8 mouse cellular contexts compared by ENCODE assay signal in genomic region chr1:75456746-75457564, GRCm38 (mm10). TPM values are rescaled to one million over a fixed set of nuclear protein-coding genes. Genes with fewer than 3 reads are reported as not detected.
DNase-seq lines count a peak whose midpoint lies in the region; ATAC-seq and TF ChIP-seq lines count a peak whose summit lies in the region.

No protein-coding gene starts in this region.

- H3K27ac ChIP-seq in hindbrain, embryonic 10.5 days, result peak overlapping the region; percentile 85
- H3K27ac ChIP-seq in hindbrain, embryonic 16.5 days (ENCODE audit: low read depth, low read length), result no peak overlapping the region
- H3K27ac ChIP-seq in MEL (ENCODE audit: control insufficient read depth, low read depth, low read length), result no peak overlapping the region
- 0 out of 2 replicates have a peak overlapping the region, but pooled peaks have one; percentile 28 for H3K27ac ChIP-seq in forebrain, embryonic 14.5 days (ENCODE audit: low read depth, low read length)
- H3K27ac ChIP-seq in midbrain, embryonic 15.5 days, result peak overlapping the region; percentile 76

- H3K79me2 ChIP-seq in MEL (ENCODE audit: control insufficient read depth, insufficient read depth, low read length, poor library complexity), result no peaks in the 10 kb centered on the region

- peak; percentile 47 for DNase-seq in hindbrain, embryonic 10.5 days (ENCODE audit: low spot score)
- DNase-seq in MEL (ENCODE audit: low read depth, low spot score), result peak; percentile 47
- DNase-seq in forebrain, embryonic 14.5 days (ENCODE audit: low spot score), result no peak
- DNase-seq in gastrocnemius, postnatal 14 days, result no peak
- no peak for DNase-seq in adrenal gland, postnatal 25 days
- no peak for DNase-seq in thymus, postnatal 14 days

- H3K4me1 ChIP-seq in hindbrain, embryonic 10.5 days (replicated peaks), result peaks cover 73% of the 10 kb centered on the region
- peaks cover 28% of the 10 kb centered on the region for H3K4me1 ChIP-seq in hindbrain, embryonic 16.5 days (ENCODE audit: control insufficient read depth, insufficient read depth, low read depth, low read length)
- peaks cover 0 to 2% of the 10 kb centered on the region in 2 experiments; a peak in 2 of 4 replicates for H3K4me1 ChIP-seq in MEL (ENCODE audit: control insufficient read depth in 1 of 2, insufficient read depth in 2 of 2, low read length in 2 of 2)
- H3K4me1 ChIP-seq in forebrain, embryonic 14.5 days (ENCODE audit: control insufficient read depth, insufficient read depth, low read length), result peaks cover 18% of the 10 kb centered on the region
- H3K4me1 ChIP-seq in midbrain, embryonic 15.5 days, result peaks cover 45% of the 10 kb centered on the region

- peak; percentile 67 to 82 (median 69) for TF ChIP-seq CTCF in MEL (IDR thresholded peaks at IDR 0.05 in 2 of 3, conservative IDR thresholded peaks at IDR 0.05 in 1 of 3; ENCODE audit: control insufficient read depth in 1 of 3, insufficient read depth in 1 of 3, low read depth in 2 of 3, low read length in 3 of 3, poor library complexity in 1 of 3, severe bottlenecking in 1 of 3)

- no peaks in the 10 kb centered on the region for H3K9me3 ChIP-seq in hindbrain, embryonic 10.5 days
- no peaks in the 10 kb centered on the region for H3K9me3 ChIP-seq in hindbrain, embryonic 16.5 days (ENCODE audit: control insufficient read depth, low read length)
- no peaks in the 10 kb centered on the region for H3K9me3 ChIP-seq in MEL (replicated peaks; ENCODE audit: insufficient read depth, low read length)
- no peaks in the 10 kb centered on the region for H3K9me3 ChIP-seq in forebrain, embryonic 14.5 days (replicated peaks; ENCODE audit: control insufficient read depth, low read length)
- no peaks in the 10 kb centered on the region for H3K9me3 ChIP-seq in midbrain, embryonic 15.5 days

- H3K4me2 ChIP-seq in hindbrain, embryonic 16.5 days (ENCODE audit: low read length), result no peak overlapping the region
- no peak overlapping the region for H3K4me2 ChIP-seq in forebrain, embryonic 14.5 days (ENCODE audit: low read length)
- H3K4me2 ChIP-seq in midbrain, embryonic 15.5 days, result peak overlapping the region; percentile 52; the same call in 1 of the 2 replicates

- H3K9ac ChIP-seq in hindbrain, embryonic 16.5 days (ENCODE audit: low read depth, low read length), result no peak overlapping the region; the same call in 1 of the 2 replicates
- H3K9ac ChIP-seq in MEL (ENCODE audit: control insufficient read depth, low read depth, low read length, poor library complexity, severe bottlenecking), result no peak overlapping the region
- peak overlapping the region; percentile 14; the same call in 1 of the 2 replicates for H3K9ac ChIP-seq in forebrain, embryonic 14.5 days (ENCODE audit: low read length)
- H3K9ac ChIP-seq in midbrain, embryonic 15.5 days, result no peak overlapping the region

- TF ChIP-seq POLR2A in MEL (IDR thresholded peaks at IDR 0.05; ENCODE audit: control insufficient read depth in 1 of 2, insufficient read depth in 1 of 2, low read depth in 1 of 2, low read length in 2 of 2, poor library complexity in 1 of 2), result no peak

- WGBS in hindbrain, embryonic 10.5 days, result 7% methylated on average over 14 of the region's 14 CpGs
- WGBS in hindbrain, embryonic 16.5 days, result 9% methylated on average over 13 of the region's 14 CpGs
- WGBS in forebrain, embryonic 14.5 days, result 5% methylated on average over 14 of the region's 14 CpGs
- 7% methylated on average over 14 of the region's 14 CpGs for WGBS in midbrain, embryonic 15.5 days

- ATAC-seq in hindbrain, embryonic 16.5 days, result no peak
- no peak for ATAC-seq in forebrain, embryonic 14.5 days
- peak; percentile 3; the same call in 1 of the 2 replicates for ATAC-seq in midbrain, embryonic 15.5 days (replicated peaks)

- peak overlapping the region; percentile 49; the same call in 1 of the 2 replicates for H3K4me3 ChIP-seq in hindbrain, embryonic 10.5 days
- H3K4me3 ChIP-seq in hindbrain, embryonic 16.5 days (ENCODE audit: low read length), result no peak overlapping the region
- H3K4me3 ChIP-seq in MEL (ENCODE audit: control insufficient read depth in 1 of 2, insufficient read depth in 1 of 2, low read depth in 2 of 2, low read length in 2 of 2), result no peak overlapping the region
- H3K4me3 ChIP-seq in forebrain, embryonic 14.5 days (ENCODE audit: low read depth, low read length), result no peak overlapping the region
- no peak overlapping the region for H3K4me3 ChIP-seq in midbrain, embryonic 15.5 days

- TF ChIP-seq RAD21 in MEL (IDR thresholded peaks at IDR 0.05; ENCODE audit: low read depth, low read length), result peak; percentile 9

- TF ChIP-seq EP300 in MEL (IDR thresholded peaks at IDR 0.05; ENCODE audit: low read depth in 1 of 2, low read length in 2 of 2), result no peak

- intact Hi-C loops in gastrocnemius, postnatal 14 days (cut with DNase I; ENCODE audit: low total_unique reads), result no loop called here

- H3K36me3 ChIP-seq in hindbrain, embryonic 10.5 days, result no peaks in the 10 kb centered on the region
- H3K36me3 ChIP-seq in hindbrain, embryonic 16.5 days (ENCODE audit: control insufficient read depth, insufficient read depth, low read length), result no peaks in the 10 kb centered on the region
- H3K36me3 ChIP-seq in MEL (ENCODE audit: control insufficient read depth in 1 of 2, insufficient read depth in 2 of 2, low read length in 2 of 2), result no peaks in the 10 kb centered on the region
- H3K36me3 ChIP-seq in forebrain, embryonic 14.5 days (ENCODE audit: control insufficient read depth, insufficient read depth, low read length), result no peaks in the 10 kb centered on the region
- no peaks in the 10 kb centered on the region for H3K36me3 ChIP-seq in midbrain, embryonic 15.5 days (replicated peaks)

- H3K27me3 ChIP-seq in hindbrain, embryonic 10.5 days (ENCODE audit: insufficient read depth, poor library complexity, severe bottlenecking), result peaks cover 95% of the 10 kb centered on the region
- H3K27me3 ChIP-seq in hindbrain, embryonic 16.5 days (replicated peaks; ENCODE audit: control insufficient read depth, insufficient read depth, low read length), result peaks cover 8% of the 10 kb centered on the region
- peaks cover 3% of the 10 kb centered on the region in 2 experiments; a peak in 2 of 4 replicates for H3K27me3 ChIP-seq in MEL (ENCODE audit: control insufficient read depth in 1 of 2, insufficient read depth in 2 of 2, low read length in 2 of 2)
- peaks cover 12% of the 10 kb centered on the region for H3K27me3 ChIP-seq in forebrain, embryonic 14.5 days (replicated peaks; ENCODE audit: control insufficient read depth, insufficient read depth, low read length)
- no peaks in the 10 kb centered on the region for H3K27me3 ChIP-seq in midbrain, embryonic 15.5 days (replicated peaks)

RNA-seq across cellular contexts. Expression of gene Asic4, which starts 6.7 kb away (rescaled TPM):
- polyA plus RNA-seq in hindbrain, embryonic 10.5 days (2016; fragmentation: Nextera tagmentation; extraction: Ambion mirVana), result 3.8 and 9.3 TPM in 2 replicates
- polyA plus RNA-seq in hindbrain, embryonic 16.5 days (2015; fragmentation: Nextera tagmentation; extraction: Ambion mirVana), result 20.3 and 21.6 TPM in 2 replicates
- 0.19 TPM in 1 of 2 replicates, not detected in the other for total RNA-seq in MEL (2012; rRNA removed)
- under 1 TPM in 1 of 2 experiments, not detected in 1; 0.18 TPM for polyA plus RNA-seq in MEL (2012; ENCODE audit: insufficient read depth in 1 of 2, insufficient read length in 2 of 2, low read depth in 1 of 2, low replicate concordance in 2 of 2, missing spikeins in 1 of 2)
- 0.76 and 0.84 TPM in 2 replicates for polyA plus RNA-seq in forebrain, embryonic 14.5 days (2014; fragmentation: Nextera tagmentation; extraction: Ambion mirVana)
- 64.4 and 73.2 TPM in 2 replicates for polyA plus RNA-seq in midbrain, embryonic 15.5 days (2015; fragmentation: Nextera tagmentation; extraction: Ambion mirVana)
- not detected for total RNA-seq in gastrocnemius, postnatal 14 days (2021)
- total RNA-seq in adrenal gland, postnatal 25 days (2021), result 4.8 and 6.9 TPM in 2 replicates

RNA-seq across cellular contexts. Expression of gene Gmppa, which starts 21.2 kb away (rescaled TPM):
- 62.3 and 91.2 TPM in 2 replicates for polyA plus RNA-seq in hindbrain, embryonic 10.5 days (2016; fragmentation: Nextera tagmentation; extraction: Ambion mirVana)
- polyA plus RNA-seq in hindbrain, embryonic 16.5 days (2015; fragmentation: Nextera tagmentation; extraction: Ambion mirVana), result 77.8 and 78.4 TPM in 2 replicates
- 63.8 and 65.0 TPM in 2 replicates for total RNA-seq in MEL (2012; rRNA removed)
- 100 to 1,000 TPM in 1 of 2 experiments, not detected in 1; 145 TPM for polyA plus RNA-seq in MEL (2012; ENCODE audit: insufficient read depth in 1 of 2, insufficient read length in 2 of 2, low read depth in 1 of 2, low replicate concordance in 2 of 2, missing spikeins in 1 of 2)
- 72.4 and 76.0 TPM in 2 replicates for polyA plus RNA-seq in forebrain, embryonic 14.5 days (2014; fragmentation: Nextera tagmentation; extraction: Ambion mirVana)
- polyA plus RNA-seq in midbrain, embryonic 15.5 days (2015; fragmentation: Nextera tagmentation; extraction: Ambion mirVana), result 86.1 and 98.7 TPM in 2 replicates
- 10 to 100 TPM; 34.5 to 38.7 TPM for total RNA-seq in gastrocnemius, postnatal 14 days (2021)
- total RNA-seq in adrenal gland, postnatal 25 days (2021), result 78.5 and 82.3 TPM in 2 replicates

RNA-seq across cellular contexts. Expression of gene Chpf, which starts 22.2 kb away (rescaled TPM):
- 25.1 and 29.8 TPM in 2 replicates for polyA plus RNA-seq in hindbrain, embryonic 10.5 days (2016; fragmentation: Nextera tagmentation; extraction: Ambion mirVana)
- polyA plus RNA-seq in hindbrain, embryonic 16.5 days (2015; fragmentation: Nextera tagmentation; extraction: Ambion mirVana), result 42.1 and 46.4 TPM in 2 replicates
- 23.9 and 32.3 TPM in 2 replicates for total RNA-seq in MEL (2012; rRNA removed)
- polyA plus RNA-seq in MEL (2012; ENCODE audit: insufficient read depth in 1 of 2, insufficient read length in 2 of 2, low read depth in 1 of 2, low replicate concordance in 2 of 2, missing spikeins in 1 of 2), result 10 to 100 TPM in 1 of 2 experiments, not detected in 1; 49.0 TPM
- 21.6 and 24.2 TPM in 2 replicates for polyA plus RNA-seq in forebrain, embryonic 14.5 days (2014; fragmentation: Nextera tagmentation; extraction: Ambion mirVana)
- polyA plus RNA-seq in midbrain, embryonic 15.5 days (2015; fragmentation: Nextera tagmentation; extraction: Ambion mirVana), result 42.3 and 45.8 TPM in 2 replicates
- 10 to 100 TPM; 14.9 to 20.7 TPM for total RNA-seq in gastrocnemius, postnatal 14 days (2021)
- total RNA-seq in adrenal gland, postnatal 25 days (2021), result 46.9 and 50.1 TPM in 2 replicates

RNA-seq across cellular contexts. Expression of gene Tmem198, which starts 22.4 kb away (rescaled TPM):
- 8.6 and 20.4 TPM in 2 replicates for polyA plus RNA-seq in hindbrain, embryonic 10.5 days (2016; fragmentation: Nextera tagmentation; extraction: Ambion mirVana)
- polyA plus RNA-seq in hindbrain, embryonic 16.5 days (2015; fragmentation: Nextera tagmentation; extraction: Ambion mirVana), result 50.5 and 52.5 TPM in 2 replicates
- 0.33 and 0.65 TPM in 2 replicates for total RNA-seq in MEL (2012; rRNA removed)
- polyA plus RNA-seq in MEL (2012; ENCODE audit: insufficient read depth in 1 of 2, insufficient read length in 2 of 2, low read depth in 1 of 2, low replicate concordance in 2 of 2, missing spikeins in 1 of 2), result 1 to 10 TPM in 1 of 2 experiments, not detected in 1; 1.4 TPM
- 41.3 and 50.4 TPM in 2 replicates for polyA plus RNA-seq in forebrain, embryonic 14.5 days (2014; fragmentation: Nextera tagmentation; extraction: Ambion mirVana)
- 59.2 and 60.0 TPM in 2 replicates for polyA plus RNA-seq in midbrain, embryonic 15.5 days (2015; fragmentation: Nextera tagmentation; extraction: Ambion mirVana)
- under 1 TPM; 0.09 to 0.25 TPM for total RNA-seq in gastrocnemius, postnatal 14 days (2021)
- total RNA-seq in adrenal gland, postnatal 25 days (2021), result 2.8 and 4.1 TPM in 2 replicates

RNA-seq across cellular contexts. Expression of gene Obsl1, which starts 49.3 kb away (rescaled TPM):
- polyA plus RNA-seq in hindbrain, embryonic 10.5 days (2016; fragmentation: Nextera tagmentation; extraction: Ambion mirVana), result 37.9 and 44.2 TPM in 2 replicates
- 25.4 and 26.1 TPM in 2 replicates for polyA plus RNA-seq in hindbrain, embryonic 16.5 days (2015; fragmentation: Nextera tagmentation; extraction: Ambion mirVana)
- 0.08 TPM in 1 of 2 replicates, not detected in the other for total RNA-seq in MEL (2012; rRNA removed)
- 1 to 10 TPM in 1 of 2 experiments, not detected in 1; 1.2 TPM for polyA plus RNA-seq in MEL (2012; ENCODE audit: insufficient read depth in 1 of 2, insufficient read length in 2 of 2, low read depth in 1 of 2, low replicate concordance in 2 of 2, missing spikeins in 1 of 2)
- polyA plus RNA-seq in forebrain, embryonic 14.5 days (2014; fragmentation: Nextera tagmentation; extraction: Ambion mirVana), result 17.0 and 17.7 TPM in 2 replicates
- 29.3 and 31.9 TPM in 2 replicates for polyA plus RNA-seq in midbrain, embryonic 15.5 days (2015; fragmentation: Nextera tagmentation; extraction: Ambion mirVana)
- 10 to 100 TPM; 65.6 to 69.5 TPM for total RNA-seq in gastrocnemius, postnatal 14 days (2021)
- total RNA-seq in adrenal gland, postnatal 25 days (2021), result 83.1 and 107 TPM in 2 replicates

Comparison
In these comparisons a context has a peak if more than half of its experiments do, and no peak if none do; other contexts are left out.
1. H3K27ac ChIP-seq: peak in hindbrain, embryonic 10.5 days (single experiment), forebrain, embryonic 14.5 days (single experiment) and midbrain, embryonic 15.5 days (single experiment); none in hindbrain, embryonic 16.5 days (single experiment) and MEL (single experiment).
2. DNase-seq: peak in hindbrain, embryonic 10.5 days (single experiment) and MEL (single experiment); none in forebrain, embryonic 14.5 days (single experiment), gastrocnemius, postnatal 14 days (single experiment), adrenal gland, postnatal 25 days (single experiment) and thymus, postnatal 14 days (single experiment).